In the genomic region with DNA sequence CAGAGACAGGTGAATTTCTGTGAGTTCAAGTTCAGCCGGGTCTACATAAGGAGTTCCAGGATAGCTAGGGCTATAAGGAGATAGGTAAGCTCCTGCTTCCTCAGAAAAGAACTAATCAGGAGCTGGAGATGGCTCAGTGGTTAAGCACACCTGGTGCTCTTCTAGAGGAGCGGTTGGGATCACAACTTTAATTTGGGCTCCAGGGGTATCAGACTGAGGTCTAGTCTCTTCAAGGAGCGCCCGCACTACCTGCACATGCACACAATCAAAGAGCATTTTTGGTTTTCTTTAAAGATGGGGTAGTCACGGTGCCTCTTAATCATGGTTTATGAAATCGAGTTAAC, we compare ENCODE assay signal across 8 mouse cellular contexts. TPM values are rescaled to one million over a fixed set of nuclear protein-coding genes. Genes with fewer than 3 reads are reported as not detected.
DNase-seq lines count a peak whose midpoint lies in the region; ATAC-seq and TF ChIP-seq lines count a peak whose summit lies in the region.

No protein-coding gene starts in this region.

- H3K9ac ChIP-seq in heart, embryonic 11.5 days (ENCODE audit: low read depth, low read length) = peak overlapping the region; percentile 96
- H3K9ac ChIP-seq in ES-Bruce4 (ENCODE audit: low read depth, poor library complexity, severe bottlenecking) = peak overlapping the region; percentile 97
- peak overlapping the region; percentile 97 for H3K9ac ChIP-seq in forebrain, embryonic 16.5 days (replicated peaks; ENCODE audit: low read depth, low read length)
- H3K9ac ChIP-seq in liver, embryonic 16.5 days (ENCODE audit: low read depth, low read length) = peak overlapping the region; percentile 85

- WGBS in heart, embryonic 11.5 days (ENCODE audit: insufficient replicate concordance) = 14% methylated on average over 6 of the region's 6 CpGs
- WGBS in forebrain, embryonic 16.5 days = 22% methylated on average over 6 of the region's 6 CpGs
- WGBS in liver, embryonic 16.5 days (ENCODE audit: insufficient replicate concordance) = 28% methylated on average over 6 of the region's 6 CpGs

- TF ChIP-seq EP300 in ES-Bruce4 (IDR thresholded peaks at IDR 0.05; ENCODE audit: insufficient read depth, low read depth, low read length) = no peak

- peak overlapping the region; percentile 90 for H3K4me3 ChIP-seq in heart, embryonic 11.5 days (ENCODE audit: low read depth, low read length)
- peak overlapping the region; percentile 61 for H3K4me3 ChIP-seq in ES-Bruce4 (ENCODE audit: low read depth, low read length)
- H3K4me3 ChIP-seq in forebrain, embryonic 16.5 days (replicated peaks; ENCODE audit: low read length) = peak overlapping the region; percentile 87
- H3K4me3 ChIP-seq in liver, embryonic 16.5 days (ENCODE audit: low read depth, low read length) = peak overlapping the region; percentile 79

- DNase-seq in heart, postnatal 14 days = no peak
- no peak for DNase-seq in layer of hippocampus, adult 8-10 months (ENCODE audit: low spot score in 2 of 2)
- no peak for DNase-seq in embryo, embryonic 10.5 days (ENCODE audit: low spot score)
- no peak for DNase-seq in c-Kit-positive CD71-positive TER-119-positive erythroid progenitor cells, embryonic 14.5 days (ENCODE audit: low spot score)

- no peaks in the 10 kb centered on the region for H3K27me3 ChIP-seq in heart, embryonic 11.5 days (ENCODE audit: control insufficient read depth, insufficient read depth, low read length)
- no peaks in the 10 kb centered on the region for H3K27me3 ChIP-seq in ES-Bruce4 (ENCODE audit: control insufficient read depth, insufficient read depth, low read length, poor library complexity, severe bottlenecking)
- no peaks in the 10 kb centered on the region for H3K27me3 ChIP-seq in forebrain, embryonic 16.5 days (replicated peaks; ENCODE audit: control insufficient read depth, insufficient read depth, low read length)
- peaks cover 5% of the 10 kb centered on the region for H3K27me3 ChIP-seq in liver, embryonic 16.5 days (ENCODE audit: control insufficient read depth, insufficient read depth, low read depth, low read length)

- H3K9me3 ChIP-seq in heart, embryonic 11.5 days (replicated peaks; ENCODE audit: control insufficient read depth, low read length) = no peaks in the 10 kb centered on the region
- H3K9me3 ChIP-seq in ES-Bruce4 (replicated peaks; ENCODE audit: control insufficient read depth, insufficient read depth, low read length, poor library complexity, severe bottlenecking) = no peaks in the 10 kb centered on the region
- no peaks in the 10 kb centered on the region for H3K9me3 ChIP-seq in forebrain, embryonic 16.5 days (ENCODE audit: control insufficient read depth, low read length)
- H3K9me3 ChIP-seq in liver, embryonic 16.5 days (replicated peaks; ENCODE audit: control insufficient read depth, low read length) = no peaks in the 10 kb centered on the region; the same call in 1 of the 2 replicates

- peak overlapping the region; percentile 88 for H3K27ac ChIP-seq in heart, embryonic 11.5 days (ENCODE audit: low read depth, low read length)
- peak overlapping the region; percentile 3 for H3K27ac ChIP-seq in ES-Bruce4 (ENCODE audit: insufficient read depth, low read length)
- H3K27ac ChIP-seq in forebrain, embryonic 16.5 days (ENCODE audit: low read length) = peak overlapping the region; percentile 82
- peak overlapping the region; percentile 74 for H3K27ac ChIP-seq in liver, embryonic 16.5 days (ENCODE audit: low read length)

- ATAC-seq in heart, embryonic 11.5 days (replicated peaks; ENCODE audit: insufficient number of reproducible peaks, low FRiP score, low TSS enrichment) = no peak
- peak; percentile 22 for ATAC-seq in forebrain, embryonic 16.5 days
- ATAC-seq in liver, embryonic 16.5 days (ENCODE audit: low read depth) = no peak

- no peak for TF ChIP-seq POLR2A in ES-Bruce4 (IDR thresholded peaks at IDR 0.05; ENCODE audit: insufficient read depth, low read length)

- H3K4me2 ChIP-seq in heart, embryonic 11.5 days = peak overlapping the region; percentile 81
- H3K4me2 ChIP-seq in forebrain, embryonic 16.5 days (ENCODE audit: low read length) = peak overlapping the region; percentile 86
- H3K4me2 ChIP-seq in liver, embryonic 16.5 days (ENCODE audit: low read depth, low read length) = peak overlapping the region; percentile 97

- intact Hi-C loops in heart, postnatal 14 days (cut with DNase I) = no loop called here

- peaks cover 6% of the 10 kb centered on the region for H3K4me1 ChIP-seq in heart, embryonic 11.5 days (ENCODE audit: control insufficient read depth, insufficient read depth, low read length)
- peaks cover 5% of the 10 kb centered on the region for H3K4me1 ChIP-seq in ES-Bruce4 (ENCODE audit: control insufficient read depth, insufficient read depth, low read length)
- H3K4me1 ChIP-seq in forebrain, embryonic 16.5 days (replicated peaks; ENCODE audit: control insufficient read depth, insufficient read depth, low read length) = peaks cover 16% of the 10 kb centered on the region
- peaks cover 15% of the 10 kb centered on the region for H3K4me1 ChIP-seq in liver, embryonic 16.5 days (ENCODE audit: control insufficient read depth, low read depth, low read length)

- H3K36me3 ChIP-seq in heart, embryonic 11.5 days (ENCODE audit: control insufficient read depth, insufficient read depth, low read length) = peaks cover 18% of the 10 kb centered on the region
- H3K36me3 ChIP-seq in ES-Bruce4 (ENCODE audit: control insufficient read depth, insufficient read depth, low read length, poor library complexity, severe bottlenecking) = peaks cover 14% of the 10 kb centered on the region; the same call in 1 of the 2 replicates
- H3K36me3 ChIP-seq in forebrain, embryonic 16.5 days (ENCODE audit: control insufficient read depth, insufficient read depth) = peaks cover 22% of the 10 kb centered on the region
- no peaks in the 10 kb centered on the region; the same call in 1 of the 2 replicates for H3K36me3 ChIP-seq in liver, embryonic 16.5 days (ENCODE audit: control insufficient read depth, insufficient read depth)

- no peak for TF ChIP-seq CTCF in ES-Bruce4 (IDR thresholded peaks at IDR 0.05; ENCODE audit: low read depth, low read length)

RNA-seq across cellular contexts. Expression of gene Lurap1, which starts 1.4 kb away (rescaled TPM):
- 1.6 and 2.3 TPM in 2 replicates for polyA plus RNA-seq in heart, embryonic 11.5 days (2014; fragmentation: Nextera tagmentation; extraction: Ambion mirVana)
- 1 to 10 TPM; 3.7 to 5.5 TPM for total RNA-seq in heart, postnatal 14 days (2021)
- polyA plus RNA-seq in ES-Bruce4 (2011; ENCODE audit: insufficient read depth, insufficient read length, low read depth, missing spikeins) = 1.2 and 1.5 TPM in 2 replicates
- polyA plus RNA-seq in forebrain, embryonic 16.5 days (2015; fragmentation: Nextera tagmentation; extraction: Ambion mirVana) = 2.6 and 2.7 TPM in 2 replicates
- polyA plus RNA-seq in liver, embryonic 16.5 days (2015; fragmentation: Nextera tagmentation; extraction: Ambion mirVana) = 0.26 and 0.38 TPM in 2 replicates
- total RNA-seq in layer of hippocampus, adult 8-10 months (2022) = 10 to 100 TPM; 21.9 to 23.7 (median 23.3) TPM

RNA-seq across cellular contexts. Expression of gene Tspan1, which starts 17.6 kb away (rescaled TPM):
- polyA plus RNA-seq in heart, embryonic 11.5 days (2014; fragmentation: Nextera tagmentation; extraction: Ambion mirVana) = not detected in 2 replicates
- under 1 TPM in 1 of 2 experiments, not detected in 1; 0.36 TPM for total RNA-seq in heart, postnatal 14 days (2021)
- 1.1 TPM in 1 of 2 replicates, not detected in the other for polyA plus RNA-seq in ES-Bruce4 (2011; ENCODE audit: insufficient read depth, insufficient read length, low read depth, missing spikeins)
- 0.10 and 0.19 TPM in 2 replicates for polyA plus RNA-seq in forebrain, embryonic 16.5 days (2015; fragmentation: Nextera tagmentation; extraction: Ambion mirVana)
- polyA plus RNA-seq in liver, embryonic 16.5 days (2015; fragmentation: Nextera tagmentation; extraction: Ambion mirVana) = 0.27 TPM in 1 of 2 replicates, not detected in the other
- not detected for total RNA-seq in layer of hippocampus, adult 8-10 months (2022)

RNA-seq across cellular contexts. Expression of gene 1700042G07Rik, which starts 23.4 kb away (rescaled TPM):
- polyA plus RNA-seq in heart, embryonic 11.5 days (2014; fragmentation: Nextera tagmentation; extraction: Ambion mirVana) = not detected in 2 replicates
- total RNA-seq in heart, postnatal 14 days (2021) = not detected
- not detected in 2 replicates for polyA plus RNA-seq in ES-Bruce4 (2011; ENCODE audit: insufficient read depth, insufficient read length, low read depth, missing spikeins)
- not detected in 2 replicates for polyA plus RNA-seq in forebrain, embryonic 16.5 days (2015; fragmentation: Nextera tagmentation; extraction: Ambion mirVana)
- polyA plus RNA-seq in liver, embryonic 16.5 days (2015; fragmentation: Nextera tagmentation; extraction: Ambion mirVana) = not detected in 2 replicates
- not detected for total RNA-seq in layer of hippocampus, adult 8-10 months (2022)

RNA-seq across cellular contexts. Expression of gene Gm49337, which starts 23.4 kb away (rescaled TPM):
- polyA plus RNA-seq in heart, embryonic 11.5 days (2014; fragmentation: Nextera tagmentation; extraction: Ambion mirVana) = not detected in 2 replicates
- total RNA-seq in heart, postnatal 14 days (2021) = 1 to 10 TPM; 1.1 to 3.7 TPM
- 0.90 TPM in 1 of 2 replicates, not detected in the other for polyA plus RNA-seq in ES-Bruce4 (2011; ENCODE audit: insufficient read depth, insufficient read length, low read depth, missing spikeins)
- polyA plus RNA-seq in forebrain, embryonic 16.5 days (2015; fragmentation: Nextera tagmentation; extraction: Ambion mirVana) = not detected in 2 replicates
- not detected in 2 replicates for polyA plus RNA-seq in liver, embryonic 16.5 days (2015; fragmentation: Nextera tagmentation; extraction: Ambion mirVana)
- 1 to 10 TPM in 1 of 4 experiments, under 1 TPM in 1, not detected in 2; 0.96 to 4.1 TPM for total RNA-seq in layer of hippocampus, adult 8-10 months (2022)

RNA-seq across cellular contexts. Expression of gene Pomgnt1, which starts 26.1 kb away (rescaled TPM):
- 57.9 and 62.2 TPM in 2 replicates for polyA plus RNA-seq in heart, embryonic 11.5 days (2014; fragmentation: Nextera tagmentation; extraction: Ambion mirVana)
- 10 to 100 TPM; 69.3 to 74.1 TPM for total RNA-seq in heart, postnatal 14 days (2021)
- polyA plus RNA-seq in ES-Bruce4 (2011; ENCODE audit: insufficient read depth, insufficient read length, low read depth, missing spikeins) = 33.6 and 39.1 TPM in 2 replicates
- polyA plus RNA-seq in forebrain, embryonic 16.5 days (2015; fragmentation: Nextera tagmentation; extraction: Ambion mirVana) = 61.5 and 67.3 TPM in 2 replicates
- polyA plus RNA-seq in liver, embryonic 16.5 days (2015; fragmentation: Nextera tagmentation; extraction: Ambion mirVana) = 10.4 and 11.8 TPM in 2 replicates
- 10 to 100 TPM; 69.7 to 76.0 (median 72.0) TPM for total RNA-seq in layer of hippocampus, adult 8-10 months (2022)

Comparison
In these comparisons a context has a peak if more than half of its experiments do, and no peak if none do; other contexts are left out.
1. H3K27ac ChIP-seq: peak in every context shown above with its lines; median percentile 88 in heart, embryonic 11.5 days; 82 in forebrain, embryonic 16.5 days; 74 in liver, embryonic 16.5 days; 3 in ES-Bruce4.